Mouse (Mus musculus) fat pad, adult 2 months (tissue): ENCODE results near the gene Olfr51.
"Not testable (repeated sequence)": the region's sequence is repeated elsewhere in the genome, so short reads cannot be mapped to it uniquely, and the experiment has no call there.

Experiments used
- DNase-seq: peaks from one replicate; pipeline ENCODE4 v3.0.0-alpha.2; 2011; ENCODE audit warnings: low read depth, low spot score; ENCODE audit errors: extremely low read depth

The Olfr51 gene

GRCm38 (mm10) chr11:51003296-51003695 is at the start of gene Olfr51:
TSS of gene Olfr51 (plus strand) at chr11:51003596.
- DNase-seq, result no peak

- DNase-seq, result no peak
Observed at GRCm38 (mm10) chr11:50953665-50954064, 49.7 kb upstream of the Olfr51 start, which contains the start of gene Prop1. TSS of gene Prop1 (minus strand) at chr11:50953765.

- no peak for DNase-seq
Observed at GRCm38 (mm10) chr11:50964886-50965285, 38.5 kb upstream of the Olfr51 start.

GRCm38 (mm10) chr11:50966230-50966629 is 37.2 kb upstream of the Olfr51 start, which contains the start of gene Olfr1378:
TSS of gene Olfr1378 (plus strand) at chr11:50966530.
- DNase-seq, result no peak

- no peak for DNase-seq
Observed at GRCm38 (mm10) chr11:50977216-50977615, 26.2 kb upstream of the Olfr51 start.

- DNase-seq, result no peak
Observed at GRCm38 (mm10) chr11:50981667-50982066, 21.7 kb upstream of the Olfr51 start, which contains the start of gene Olfr1377. TSS of gene Olfr1377 (plus strand) at chr11:50981967.

GRCm38 (mm10) chr11:51011821-51012220 is 8.4 kb downstream of the Olfr51 start:
- DNase-seq, result no peak

- DNase-seq, result no peak
Observed at GRCm38 (mm10) chr11:51013936-51014335, 10.5 kb downstream of the Olfr51 start, which contains the start of gene Olfr54. TSS of gene Olfr54 (plus strand) at chr11:51014236.

- no peak for DNase-seq
Observed at GRCm38 (mm10) chr11:51016341-51016740, 12.9 kb downstream of the Olfr51 start.

GRCm38 (mm10) chr11:51026811-51027210 is 23.4 kb downstream of the Olfr51 start:
- DNase-seq, result not testable (repeated sequence)

GRCm38 (mm10) chr11:51029381-51029780 is 26.0 kb downstream of the Olfr51 start:
- not testable (repeated sequence) for DNase-seq

- no peak for DNase-seq
Observed at GRCm38 (mm10) chr11:51030225-51030624, 26.8 kb downstream of the Olfr51 start.

GRCm38 (mm10) chr11:51032851-51033250 is 29.5 kb downstream of the Olfr51 start:
- DNase-seq, result no peak

- DNase-seq, result not testable (repeated sequence)
Observed at GRCm38 (mm10) chr11:51034141-51034540, 30.7 kb downstream of the Olfr51 start.

- DNase-seq, result no peak
Observed at GRCm38 (mm10) chr11:51035951-51036350, 32.6 kb downstream of the Olfr51 start.

- DNase-seq, result not testable (repeated sequence)
Observed at GRCm38 (mm10) chr11:51044776-51045175, 41.4 kb downstream of the Olfr51 start.

- DNase-seq, result not testable (repeated sequence)
Observed at GRCm38 (mm10) chr11:51047809-51048208, 44.4 kb downstream of the Olfr51 start, which contains the start of gene Olfr1375. TSS of gene Olfr1375 (plus strand) at chr11:51048109.

GRCm38 (mm10) chr11:51051678-51052077 is 48.3 kb downstream of the Olfr51 start:
- DNase-seq, result no peak

- DNase-seq, result no peak
Observed at GRCm38 (mm10) chr11:51053230-51053629, 49.8 kb downstream of the Olfr51 start.

- no peak for DNase-seq
Observed at GRCm38 (mm10) chr11:51059151-51059571, 55.8 kb downstream of the Olfr51 start, which contains the start of gene Zfp354a. TSS of gene Zfp354a (plus strand) at chr11:51059257.
